Mouse (Mus musculus): ENCODE measurements around the gene Rapgef6.

DNA sequence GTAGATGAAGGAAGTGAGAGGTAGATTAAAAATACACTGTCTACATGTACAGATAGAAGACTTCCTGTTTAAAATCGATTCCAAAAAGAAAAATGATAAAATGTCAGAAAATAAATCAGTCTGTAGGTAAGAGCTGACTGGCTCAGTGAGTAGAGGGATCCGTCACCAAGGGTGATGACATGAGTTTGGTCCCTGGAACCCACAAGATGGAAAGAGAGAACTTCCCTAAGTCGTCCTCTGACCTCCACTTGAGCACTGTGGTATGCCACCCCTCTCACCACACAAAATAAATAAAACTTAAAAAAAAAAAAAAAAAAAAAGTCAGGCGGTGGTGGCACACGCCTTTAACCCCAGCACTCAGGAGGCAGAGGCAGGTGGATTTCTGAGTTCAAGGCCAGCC lies 214.3 kb downstream of the Rapgef6 start:
- TF ChIP-seq CTCF (IDR thresholded peaks at IDR 0.05; ENCODE audit: low read depth, low read length) (no peak), POLR2A (IDR thresholded peaks at IDR 0.05; ENCODE audit: insufficient read depth, low read length) (no peak), EP300 (IDR thresholded peaks at IDR 0.05; ENCODE audit: insufficient read depth, low read depth, low read length) (no peak)

Measured in ES-Bruce4 (cell line).